Mouse (Mus musculus) cerebellum, adult 18-20 months (tissue): ENCODE measurements at regions not wholly inside any gene's neighbourhood (a gene's known extent, or its start where the extent isn't known, plus 50 kb on each side); places are given as distances from the start of the nearest gene placed in this dataset.

Experiments
- DNase-seq, 2 experiments: peaks; one replicate each; pipeline ENCODE4 v3.0.0; 2021

DNA sequence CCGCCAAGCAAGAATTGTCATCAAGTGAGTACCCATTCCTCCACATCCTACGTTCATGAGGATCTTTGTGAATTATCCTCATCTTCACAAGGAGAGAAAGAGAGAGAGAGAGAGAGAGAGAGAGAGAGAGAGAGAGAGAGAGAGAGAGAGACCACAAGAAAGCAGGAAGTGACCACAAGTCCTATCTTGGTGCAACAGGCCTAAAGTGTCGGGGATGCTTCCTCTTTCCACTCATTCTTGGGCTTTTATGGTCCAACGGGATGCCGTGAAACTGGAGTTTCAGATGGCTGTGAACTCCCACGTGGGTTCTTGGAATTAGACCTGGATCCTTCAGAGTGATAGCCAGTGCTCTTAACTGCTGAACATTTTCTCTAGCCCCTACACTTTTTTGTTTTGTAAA is 53.1 kb upstream of the Rai14 start:
- no peak for DNase-seq

DNA sequence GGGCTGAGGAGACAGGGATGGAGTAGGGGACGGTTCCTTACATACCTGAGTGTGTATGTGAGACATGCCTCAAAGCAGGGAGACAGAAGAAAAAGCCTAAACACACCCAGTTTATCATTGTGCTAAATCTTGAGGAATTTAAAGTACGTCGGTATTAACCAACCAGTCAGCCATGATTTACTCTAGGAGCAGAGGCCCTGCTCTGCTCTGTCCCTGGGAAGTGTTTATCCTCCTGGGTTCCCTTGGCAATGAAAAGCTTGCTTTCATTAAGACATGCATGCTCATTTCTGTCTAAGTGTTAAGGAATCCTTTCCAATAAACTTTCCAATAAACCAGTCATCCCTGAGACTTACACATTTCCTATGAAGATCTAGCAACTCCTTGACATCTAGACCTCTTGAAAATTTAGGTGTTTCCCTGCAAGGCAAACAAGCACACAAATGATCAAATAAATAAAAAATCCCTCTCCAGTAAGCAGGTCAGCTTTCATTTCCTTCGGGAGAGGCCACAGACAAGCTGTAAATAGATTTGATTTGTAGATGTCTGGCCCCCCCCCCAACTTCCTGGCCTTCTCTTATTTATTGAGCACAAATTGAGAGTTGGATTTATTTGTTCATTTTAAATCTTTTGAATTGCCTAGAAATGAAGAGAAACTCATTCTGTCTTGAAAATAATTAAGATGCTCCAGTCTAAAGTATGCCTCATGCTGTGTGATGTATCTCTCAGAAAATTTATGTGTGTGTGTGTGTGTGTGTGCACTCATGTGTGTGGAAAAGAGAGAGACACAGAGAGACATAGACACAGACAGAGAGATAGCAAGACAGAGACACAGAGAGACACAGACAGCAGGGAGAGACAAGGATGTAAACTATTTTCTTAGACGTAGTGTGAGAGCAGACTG is 56.2 kb upstream of the Rai14 start:
- DNase-seq, result no peak

DNA sequence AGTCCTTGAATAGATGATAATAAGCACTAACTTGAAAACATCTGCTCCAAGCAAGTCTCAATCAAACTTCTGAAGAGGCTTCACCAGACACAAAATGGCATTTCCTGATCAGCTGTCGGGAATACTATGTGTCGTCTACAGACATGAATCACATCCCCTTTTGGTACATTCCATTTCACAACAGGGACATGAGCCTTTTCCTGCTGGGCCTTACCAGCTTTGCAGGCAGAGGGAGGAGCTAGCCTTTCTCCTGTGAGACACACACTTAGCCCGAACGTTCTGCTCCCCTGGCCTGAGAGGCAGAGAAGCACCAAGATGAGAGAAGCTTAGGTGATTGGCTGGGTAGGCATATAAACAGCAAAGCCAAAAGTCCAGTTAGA is 56.9 kb upstream of the Rai14 start:
- DNase-seq, result no peak

DNA sequence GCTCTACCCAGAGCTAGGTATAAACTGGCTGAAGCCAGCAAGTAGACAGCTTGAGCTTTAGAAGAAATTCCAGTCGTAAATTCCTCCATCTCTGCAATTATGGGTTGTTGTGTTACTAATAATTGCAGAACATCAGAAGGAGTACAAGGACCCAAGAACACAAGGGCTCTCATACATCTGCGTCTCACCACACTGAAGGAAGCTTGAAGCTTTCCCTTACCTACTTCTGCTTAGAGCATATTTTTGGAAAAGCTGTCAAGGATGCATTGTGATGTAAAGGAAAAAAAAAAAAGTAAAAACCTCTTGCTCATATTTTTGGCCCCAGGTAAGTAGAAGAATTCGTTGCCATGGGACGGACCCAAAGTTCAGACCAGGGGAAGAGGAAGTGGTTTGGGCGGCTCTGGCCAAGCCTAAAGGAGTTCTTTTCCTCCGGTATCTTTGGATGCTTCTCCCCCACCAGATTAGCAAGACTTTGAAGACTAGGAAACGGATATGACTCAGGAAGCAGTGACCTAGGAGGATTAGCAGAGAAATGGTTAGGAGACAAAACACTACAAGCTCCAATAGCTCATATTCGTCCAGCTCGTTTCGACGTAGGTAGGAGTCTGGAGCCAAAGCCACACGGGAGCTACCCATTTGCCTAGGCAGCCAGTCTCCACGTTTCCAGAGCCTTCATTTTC is 65.7 kb upstream of the Rai14 start:
- DNase-seq, result no peak

DNA sequence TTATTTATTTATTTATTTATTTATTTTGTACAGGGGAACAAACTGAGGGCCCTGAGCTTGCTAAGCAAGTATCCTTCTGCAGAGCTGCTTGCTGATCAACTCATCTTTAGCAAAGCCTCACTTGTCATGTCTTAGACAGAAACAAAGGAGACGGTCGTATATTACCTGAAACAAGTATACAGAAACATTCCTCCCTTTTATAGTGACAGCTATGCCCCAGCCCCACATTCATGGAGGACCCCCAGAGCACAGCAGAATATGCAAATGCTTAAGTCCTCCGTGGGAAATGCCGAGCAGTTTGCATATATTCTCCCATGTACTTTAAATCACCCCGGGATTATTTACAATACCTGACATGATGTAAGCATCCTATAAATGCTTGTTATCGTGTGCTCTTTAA is 74.9 kb upstream of the Rai14 start:
- no peak for DNase-seq

DNA sequence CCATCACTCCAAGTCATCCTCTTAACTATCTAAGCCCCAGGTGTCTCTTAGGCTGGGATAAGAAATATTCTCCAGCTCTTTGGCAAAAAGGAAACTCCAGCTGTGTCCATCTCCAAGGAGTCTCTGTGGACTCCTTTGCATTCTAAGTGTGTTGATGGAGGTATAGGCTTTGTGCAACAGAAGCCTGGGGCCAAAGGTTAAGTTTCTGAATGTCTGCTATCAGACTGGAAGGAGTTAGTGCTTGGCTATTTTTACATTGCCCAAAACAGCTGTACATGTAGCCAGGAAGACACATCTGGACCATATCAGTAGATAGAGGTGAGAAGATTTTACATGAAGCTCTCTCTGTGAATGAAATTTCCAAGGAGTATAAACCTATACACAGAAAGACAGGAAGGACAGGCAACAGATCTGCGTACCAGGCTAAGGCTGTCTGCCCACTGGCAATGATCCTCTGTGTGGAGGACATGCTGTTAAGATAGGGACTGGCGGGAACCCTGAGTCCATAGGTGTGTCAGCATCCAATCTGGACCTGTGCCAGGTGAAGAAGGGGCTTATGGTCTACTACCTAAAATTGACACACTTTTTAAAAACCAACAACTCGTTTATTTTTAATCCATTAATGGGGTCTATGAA is 76.6 kb upstream of the Rai14 start:
- DNase-seq, result no peak

DNA sequence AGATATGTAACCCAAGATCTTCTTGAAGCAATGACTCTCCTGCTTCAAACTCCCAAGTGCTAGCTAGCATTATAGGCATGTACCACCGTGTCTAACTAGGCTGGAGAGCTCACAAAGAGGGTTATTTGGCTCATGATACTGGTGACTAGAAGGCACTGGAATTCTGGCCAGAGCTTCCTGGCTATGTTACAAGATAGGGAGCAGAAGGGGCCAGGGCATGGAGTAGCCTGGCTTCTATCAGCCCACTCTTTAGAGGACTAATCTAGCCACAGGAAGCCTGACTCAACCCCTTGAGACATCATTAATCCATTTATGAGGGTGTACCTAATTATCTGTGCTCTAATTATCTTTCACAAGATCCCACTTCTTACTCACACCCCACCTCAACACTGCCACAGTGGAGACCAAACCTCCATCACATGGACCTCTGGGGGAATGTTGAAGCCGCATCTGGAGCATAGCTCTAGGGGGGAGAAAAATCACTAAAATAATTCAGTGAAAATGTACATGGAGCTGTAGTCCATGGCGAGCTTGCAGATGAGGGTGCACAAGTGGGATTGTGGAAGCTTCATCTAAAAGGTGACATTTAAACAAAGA is 77.2 kb upstream of the Rai14 start:
- no peak for DNase-seq

DNA sequence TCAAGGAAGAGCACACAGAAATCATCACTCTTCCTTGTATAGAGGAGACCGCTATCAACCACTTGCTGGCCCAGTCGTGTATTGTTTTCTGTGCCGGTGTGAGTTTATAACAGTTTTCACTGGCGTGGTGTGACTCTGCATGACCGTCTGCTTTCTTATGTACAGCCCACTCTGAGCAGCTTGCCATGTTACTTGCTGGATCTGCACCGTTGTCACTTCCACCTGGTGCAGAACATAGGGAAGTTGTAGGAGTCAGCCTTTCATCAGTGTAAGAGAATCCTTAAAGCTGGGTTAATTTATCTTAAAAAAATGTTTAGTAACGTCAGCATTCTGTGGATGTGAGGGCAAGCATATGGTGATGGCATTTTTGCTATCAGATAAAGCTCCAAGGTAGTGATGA is 77.7 kb upstream of the Rai14 start:
- DNase-seq, result no peak

DNA sequence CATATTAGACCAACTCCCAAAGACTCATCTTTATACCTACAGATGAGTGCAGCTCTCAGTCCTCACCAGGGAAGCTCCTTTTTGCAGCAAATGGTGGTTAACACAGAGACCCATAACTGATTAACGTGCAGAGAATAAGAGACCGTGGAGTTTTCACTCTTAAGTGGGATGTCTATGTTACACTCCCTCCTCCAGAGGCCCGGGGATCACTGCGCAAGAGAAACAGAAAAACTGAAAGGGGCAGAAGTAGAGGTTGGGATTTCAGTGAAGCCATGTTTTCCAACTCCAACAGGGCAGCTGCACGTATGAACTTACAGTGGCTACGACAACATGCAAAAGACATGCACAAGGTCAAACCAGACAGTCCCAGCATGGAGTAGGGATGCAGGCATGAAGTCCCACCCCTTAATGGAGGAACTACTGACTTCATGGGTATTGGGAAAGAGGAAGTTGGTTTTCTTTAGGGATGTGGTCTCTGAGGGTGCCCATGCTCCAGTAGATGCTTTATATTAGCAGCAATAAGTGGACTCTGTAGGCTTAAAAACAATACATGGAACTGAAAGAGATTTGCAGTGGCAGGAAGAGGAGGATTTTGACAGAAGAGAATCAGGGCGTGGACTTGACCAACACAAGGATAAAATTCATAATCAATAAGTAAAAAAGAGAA is 80.8 kb upstream of the Rai14 start:
- DNase-seq, result no peak

DNA sequence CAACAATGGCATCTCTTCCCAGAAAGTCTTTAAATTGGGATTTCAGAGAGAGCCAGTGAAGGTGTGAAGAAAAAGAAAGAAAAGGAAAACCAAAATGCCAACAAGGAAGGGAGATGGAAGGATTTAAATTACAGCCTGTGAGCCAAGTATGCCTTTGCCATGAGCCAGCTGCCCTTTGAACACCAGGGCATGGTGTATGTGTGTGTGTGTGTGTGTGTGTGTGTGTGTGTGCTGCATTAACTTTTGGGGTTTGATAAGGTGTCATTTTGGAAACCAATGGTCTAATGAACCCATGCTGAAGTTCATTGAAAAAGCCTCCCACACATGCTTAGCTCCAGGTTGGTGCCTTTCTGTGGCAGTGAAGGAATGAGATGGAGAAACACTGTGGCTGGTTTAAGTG is 85.2 kb upstream of the Rai14 start:
- no peak for DNase-seq

DNA sequence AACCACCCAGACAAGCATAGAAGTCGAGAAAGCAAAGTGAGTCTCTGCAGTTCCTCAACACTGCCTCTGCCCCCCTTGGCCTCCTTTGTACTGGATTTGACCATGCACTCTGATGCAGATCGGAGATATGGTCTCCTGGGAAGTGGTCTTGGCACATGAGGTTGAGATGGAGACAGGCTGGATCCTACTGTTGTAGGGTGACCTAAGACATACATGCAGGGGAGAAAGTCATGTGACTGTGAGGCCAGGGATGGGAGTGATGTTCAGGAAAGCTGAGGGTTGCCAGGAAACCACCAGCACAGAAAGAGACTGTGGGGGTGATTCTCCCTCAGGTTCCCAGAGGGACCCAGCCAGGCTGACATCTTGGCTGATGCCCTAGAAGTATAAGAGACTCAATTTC is 99.8 kb upstream of the Rai14 start:
- no peak for DNase-seq

DNA sequence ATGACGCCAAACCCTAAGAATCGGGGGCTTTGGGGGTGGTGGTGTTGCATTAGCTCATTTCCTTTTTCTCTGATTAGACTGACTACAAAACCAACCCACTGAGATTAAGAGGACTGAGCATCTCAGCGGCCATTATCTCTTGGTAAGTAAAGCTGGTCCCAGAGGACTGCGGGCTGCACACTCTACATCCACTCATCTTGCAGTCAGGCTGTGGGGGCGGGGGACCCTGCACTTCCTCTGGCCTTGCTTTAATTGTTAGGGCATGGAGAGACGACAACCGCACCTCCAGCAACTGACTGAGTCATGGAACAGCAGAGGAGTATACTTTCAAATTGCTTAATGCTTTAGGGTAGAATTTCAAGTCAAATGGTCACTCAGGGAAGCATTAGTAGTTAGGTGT is 100.3 kb upstream of the Rai14 start:
- no peak for DNase-seq

DNA sequence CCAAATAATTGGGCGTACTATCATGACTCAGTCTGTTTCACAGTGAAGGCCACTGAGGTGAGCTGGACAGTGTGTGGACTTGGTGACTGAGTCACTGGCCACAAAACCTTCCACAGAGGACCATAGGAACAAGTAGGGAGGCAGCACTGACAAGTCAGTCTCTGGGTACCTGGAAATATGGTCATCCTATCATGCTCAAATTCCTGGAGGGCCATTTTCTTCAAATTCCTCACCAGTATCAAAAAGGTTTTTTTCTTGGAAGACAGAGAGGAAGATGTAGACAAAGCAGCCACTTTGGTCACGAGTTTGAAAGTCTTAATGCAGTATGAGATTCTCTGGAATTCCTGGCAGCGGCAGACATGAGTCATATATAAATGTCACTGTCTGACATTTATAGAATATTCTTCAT is 101.8 kb upstream of the Rai14 start:
- DNase-seq, result no peak

DNA sequence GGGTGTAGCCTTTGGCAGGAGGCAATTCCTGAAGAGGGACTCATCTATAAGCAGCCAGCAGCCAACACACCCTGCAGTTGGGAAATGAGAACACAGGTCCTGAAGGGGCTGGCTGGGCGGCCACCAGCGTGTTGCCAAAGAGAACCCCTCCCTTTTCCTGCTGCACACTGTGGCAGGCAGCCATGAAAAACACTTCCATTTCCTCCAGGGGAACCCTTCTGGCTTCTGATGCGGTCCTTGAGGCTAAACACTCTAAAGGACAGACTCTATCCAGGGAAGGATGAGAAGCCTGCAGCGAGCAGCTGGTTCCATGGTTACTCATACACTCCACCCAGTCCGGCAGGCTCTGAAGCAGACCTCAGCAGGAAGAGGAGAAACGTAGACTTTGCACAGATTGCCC is 103.8 kb upstream of the Rai14 start:
- no peak for DNase-seq

DNA sequence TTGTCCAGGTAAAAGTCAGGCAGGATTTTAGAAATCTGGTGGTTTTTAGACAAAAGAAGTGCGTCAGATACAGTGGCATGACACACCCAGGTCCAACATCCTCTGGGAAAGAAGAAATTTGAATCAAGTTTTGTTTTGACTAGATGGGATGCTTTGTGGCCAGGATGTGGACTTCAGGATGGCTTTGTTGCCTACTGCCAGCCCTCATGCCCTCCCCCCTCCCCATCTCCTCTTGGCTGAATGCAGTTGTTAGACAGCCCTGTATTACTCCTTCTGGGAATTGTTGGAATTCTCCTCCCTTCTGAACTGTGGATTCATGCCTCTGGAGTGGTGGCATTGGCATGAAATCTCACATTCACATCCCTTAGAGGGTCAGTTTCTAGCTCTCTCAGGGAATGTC is 104.3 kb upstream of the Rai14 start:
- DNase-seq, result no peak

DNA sequence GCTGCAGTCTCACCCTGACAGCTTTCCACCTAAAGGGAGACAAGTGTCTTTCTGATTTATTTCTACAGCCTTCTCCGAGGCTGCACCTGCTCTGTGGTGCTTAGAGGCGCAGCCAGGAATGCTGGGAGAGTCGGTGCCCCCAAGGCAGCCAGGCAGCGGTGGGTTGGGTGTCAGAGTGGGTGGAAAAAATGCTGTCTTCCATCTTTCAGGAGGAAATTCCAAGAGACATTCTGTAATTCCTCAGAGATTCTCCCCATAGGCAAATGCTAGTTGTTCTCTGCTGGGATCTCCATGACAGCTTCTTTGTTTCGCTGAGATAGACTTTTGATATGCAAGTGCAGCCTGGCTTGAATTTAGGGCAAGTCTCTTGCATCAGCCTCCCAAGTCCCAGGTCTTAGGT is 109.5 kb upstream of the Rai14 start:
- DNase-seq, result no peak

DNA sequence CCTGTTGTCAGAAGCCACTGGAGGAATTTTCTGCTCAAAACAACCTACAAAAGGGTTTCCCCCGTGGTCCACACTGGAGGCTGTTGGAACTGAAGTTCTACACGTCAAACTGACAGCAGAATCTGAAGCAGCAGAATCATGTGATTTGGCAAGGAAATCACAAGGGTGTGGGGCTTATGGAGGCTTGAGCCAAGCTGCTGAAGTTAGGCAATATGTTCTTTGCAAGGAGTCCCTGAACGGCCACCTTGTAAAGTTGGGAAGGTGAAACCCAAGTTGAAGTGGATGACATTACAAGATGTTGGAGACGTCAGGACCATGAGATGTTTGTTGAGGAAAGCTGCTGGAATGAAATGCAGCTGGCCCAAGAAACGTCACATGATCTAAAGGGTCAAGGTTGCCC is 115.2 kb upstream of the Rai14 start:
- no peak for DNase-seq

DNA sequence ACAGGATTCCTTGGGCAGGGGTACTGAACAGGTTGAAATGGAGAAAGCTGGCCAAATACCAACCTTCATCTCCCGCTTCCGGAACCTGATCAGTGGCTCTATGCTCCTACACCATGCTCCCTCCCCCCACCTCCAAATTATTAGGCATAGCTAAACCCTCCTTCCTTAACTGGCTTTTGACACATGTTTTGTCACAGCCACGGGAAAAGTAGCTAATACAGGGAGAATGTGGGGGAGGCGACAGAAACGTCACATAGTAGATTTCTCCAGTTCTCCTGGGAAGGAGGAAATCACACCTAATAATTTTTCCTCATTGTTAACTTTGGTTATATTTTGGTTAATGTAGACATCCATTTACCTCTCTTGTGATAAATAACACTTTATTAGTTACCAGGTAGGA is 116.1 kb upstream of the Rai14 start:
- no peak for DNase-seq

DNA sequence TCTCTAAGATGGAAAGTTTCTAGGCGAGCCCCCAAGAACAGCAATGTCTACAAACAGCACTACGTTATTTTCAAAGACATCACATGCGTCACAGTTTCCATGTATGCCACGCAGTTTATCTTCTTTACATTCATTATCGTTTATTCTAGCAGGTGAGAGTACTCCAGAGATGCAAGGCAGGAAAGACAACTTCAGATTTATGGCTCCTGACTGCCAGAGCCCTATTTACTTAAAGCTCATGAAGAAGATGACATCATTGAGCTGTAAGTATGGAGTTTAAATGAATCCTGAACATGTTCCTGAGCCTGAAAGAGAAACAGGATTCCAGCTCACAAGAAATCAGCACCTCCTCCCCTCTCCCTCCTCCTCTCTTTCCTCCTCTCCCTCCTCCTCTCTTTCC is 116.7 kb upstream of the Rai14 start:
- no peak for DNase-seq

DNA sequence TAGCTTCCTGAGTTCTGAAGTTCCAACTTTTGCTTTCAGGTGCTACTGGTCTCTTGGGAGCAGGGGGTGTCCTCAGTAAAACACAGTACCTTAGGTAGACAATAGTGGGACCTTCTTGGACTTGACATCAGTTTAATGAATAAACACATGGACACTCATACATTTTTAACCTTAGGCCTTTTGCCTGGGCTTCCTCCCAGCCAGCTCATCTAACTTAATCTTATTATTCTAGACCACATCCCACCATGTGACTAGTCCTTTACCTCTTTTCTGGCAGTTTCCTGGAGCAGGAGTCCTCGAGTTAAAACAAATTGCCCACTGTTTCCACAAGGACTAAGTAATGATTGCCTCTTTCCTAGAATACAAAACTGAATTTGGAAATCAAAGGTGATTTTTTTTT is 117.9 kb upstream of the Rai14 start:
- DNase-seq, result no peak

DNA sequence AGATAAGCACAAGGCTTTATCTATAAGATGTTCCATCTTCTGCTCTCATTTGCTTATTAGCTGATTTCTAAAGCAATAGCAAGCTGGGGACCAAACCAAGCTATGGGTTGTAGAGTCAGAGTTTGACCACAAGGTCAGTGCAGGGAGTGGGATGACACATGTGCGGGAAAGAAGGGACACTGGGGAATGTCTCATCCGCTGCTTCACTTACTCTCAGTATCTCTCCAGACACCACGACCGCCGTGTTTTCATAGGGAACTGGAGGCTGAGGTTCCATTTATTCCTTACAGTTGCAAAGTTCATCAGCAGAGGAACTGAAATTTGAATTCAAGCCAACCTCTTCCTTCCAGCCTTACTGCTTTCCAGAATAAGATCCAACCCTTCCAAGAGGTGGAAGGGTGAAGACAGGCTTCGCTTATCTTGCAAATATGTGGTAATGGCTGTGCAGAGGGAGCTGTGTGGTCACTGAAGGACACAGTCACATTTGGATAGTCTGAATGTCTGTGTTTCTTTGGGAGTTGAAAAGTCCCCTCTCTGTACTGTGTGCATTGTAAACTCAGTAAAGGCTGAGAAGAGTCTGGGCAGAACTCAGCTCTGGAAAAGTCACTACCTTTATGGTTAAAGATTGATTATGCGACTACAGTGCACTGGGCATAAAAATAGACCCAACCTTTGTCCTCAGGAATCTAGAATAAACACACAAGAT is 118.1 kb upstream of the C1qtnf3 start:
- DNase-seq, result no peak

DNA sequence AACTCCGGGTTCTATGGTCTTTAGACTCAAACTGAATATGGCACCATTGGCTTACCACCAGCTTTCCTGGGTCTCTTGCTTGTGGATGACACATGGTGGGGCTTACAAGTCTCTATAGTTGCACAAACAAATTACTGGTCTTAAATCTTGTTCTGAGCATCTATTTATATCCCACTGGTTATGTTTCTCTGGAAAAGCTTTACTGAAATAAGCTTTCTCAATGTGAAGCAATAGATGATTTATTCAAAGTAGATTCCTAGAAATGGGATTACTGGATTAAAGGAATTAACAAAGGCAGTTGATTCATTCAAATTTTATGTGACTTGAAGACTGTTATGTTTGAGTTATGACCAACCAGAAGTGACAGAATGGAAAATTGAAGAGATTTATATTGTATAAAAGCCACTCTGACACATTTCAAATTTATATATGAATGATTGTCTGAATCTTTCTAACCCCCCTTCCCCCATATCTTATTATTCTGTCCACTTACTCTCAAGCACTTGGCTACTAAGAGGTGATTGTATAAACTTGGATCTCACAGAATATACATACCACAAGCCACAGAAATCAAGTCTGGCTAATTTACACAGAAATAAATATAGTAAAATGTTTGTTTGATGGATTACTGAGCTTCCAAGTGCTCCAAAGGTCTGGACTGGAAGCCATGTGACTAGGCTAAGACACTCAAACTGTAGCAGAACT is 113.4 kb upstream of the C1qtnf3 start:
- DNase-seq, result no peak
